Mouse (Mus musculus) liver, postnatal 0 days (tissue): ENCODE results near the gene Foxl1. TPM values are rescaled to one million over a fixed set of nuclear protein-coding genes. Genes with fewer than 3 reads are reported as not detected.

Source experiments
- ATAC-seq: fragments of 200-750 bp; cut with Nextera tagmentation; 2 replicates; pipeline ENCODE4 v1.8.0; 2017; ENCODE audit warnings: mild to moderate bottlenecking, moderate library complexity
- DNase-seq: peaks from one replicate; pipeline ENCODE4 v3.0.0-alpha.2; 2016
- H3K27ac ChIP-seq: fragments of 300-500 bp; sonication (generic); 2 replicates; pipeline ENCODE4 v1.5.1; 2014; ENCODE audit warnings: antibody characterized with exemption, moderate library complexity, mild to moderate bottlenecking, low read depth
- H3K27me3 ChIP-seq: fragments of 300-500 bp; sonication (generic); 2 replicates; pipeline ENCODE4 v1.6.1; 2014; ENCODE audit warnings: low read length, control low read depth, mixed read lengths; ENCODE audit not compliant: insufficient read depth
- H3K36me3 ChIP-seq: fragments of 300-500 bp; sonication (generic); replicated peaks from 2 replicates; pipeline ENCODE4 v1.6.1; 2014; ENCODE audit warnings: mild to moderate bottlenecking, control low read depth, low read length, moderate library complexity, mixed read lengths; ENCODE audit not compliant: insufficient read depth
- H3K4me1 ChIP-seq: fragments of 300-500 bp; sonication (generic); 2 replicates; pipeline ENCODE4 v1.6.1; 2014; ENCODE audit warnings: antibody characterized with exemption, mild to moderate bottlenecking, control low read depth; ENCODE audit not compliant: insufficient read depth
- H3K4me2 ChIP-seq: fragments of 300-500 bp; sonication (generic); 2 replicates; pipeline ENCODE4 v1.6.1; 2014; ENCODE audit warnings: low read depth, mild to moderate bottlenecking, low read length, moderate library complexity, mixed read lengths
- H3K4me3 ChIP-seq: fragments of 300-500 bp; sonication (generic); 2 replicates; pipeline ENCODE4 v1.5.1; 2014; ENCODE audit warnings: low read depth, low read length
- H3K9ac ChIP-seq: fragments of 300-500 bp; sonication (generic); replicated peaks from 2 replicates; pipeline ENCODE4 v1.6.1; 2014; ENCODE audit warnings: mild to moderate bottlenecking, moderate library complexity
- H3K9me3 ChIP-seq: fragments of 300-500 bp; sonication (generic); 2 replicates; pipeline ENCODE4 v1.6.1; 2016; ENCODE audit warnings: mild to moderate bottlenecking, control low read depth, low read length, mixed read lengths
- CTCF ChIP-seq: sonication (generic); IDR thresholded peaks from 2 replicates; pipeline ENCODE4 v1.5.1; 2016; ENCODE audit warnings: antibody characterized with exemption, low read depth
- EP300 ChIP-seq: IDR thresholded peaks from 2 replicates; pipeline ENCODE4 v1.6.1; 2016; ENCODE audit warnings: antibody characterized with exemption, low read depth, mild to moderate bottlenecking
- whole genome bisulfite sequencing: fragments of 180-500 bp; shearing (Covaris S2); extraction: QIAGEN DNeasy Blood & Tissue Kit; methylation state at CpG from one replicate; pipeline ENCODE4 v1.1.7; 2014; ENCODE audit not compliant: insufficient replicate concordance; 5-methylcytosine and 5-hydroxymethylcytosine counted together
- polyA plus RNA-seq: library from polyadenylated mRNA; unstranded; fragments of >200 nt; fragmentation: Nextera tagmentation; extraction: Ambion mirVana; gene quantifications from 2 replicates; pipeline ENCODE4 v1.2.1, GENCODE M21; 2015

The Foxl1 gene
- polyA plus RNA-seq, 1 experiment from 2014 or later, result not detected

- Histone ChIP-seq H3K9me3 (no peaks in the 10 kb centered on the region), H3K27ac (no peak overlapping the region), H3K36me3 (no peaks in the 10 kb centered on the region), H3K27me3 (no peaks in the 10 kb centered on the region), H3K4me2 (no peak overlapping the region), H3K4me1 (no peaks in the 10 kb centered on the region), H3K4me3 (no peak overlapping the region), H3K9ac (no peak overlapping the region)
- DNase-seq, result no peak
- no peak for ATAC-seq
- TF ChIP-seq EP300, result no peak
- no peak for TF ChIP-seq CTCF
- WGBS, result 55% methylated on average over 7 of the region's 7 CpGs
Measured at GRCm38 (mm10) chr8:121156990-121157491, 29.3 kb downstream of the Foxl1 start.

GRCm38 (mm10) chr8:121158812-121159211 is 31.1 kb downstream of the Foxl1 start:
- Histone ChIP-seq H3K27ac (no peak overlapping the region), H3K4me2 (no peak overlapping the region), H3K4me3 (no peak overlapping the region), H3K9ac (no peak overlapping the region), H3K27me3 (no peaks in the 10 kb centered on the region), H3K36me3 (no peaks in the 10 kb centered on the region), H3K4me1 (no peaks in the 10 kb centered on the region), H3K9me3 (no peaks in the 10 kb centered on the region)
- DNase-seq, result no peak
- 62% methylated on average over 13 of the region's 13 CpGs for WGBS
- ATAC-seq, result no peak
- no peak for TF ChIP-seq EP300
- TF ChIP-seq CTCF, result no peak

GRCm38 (mm10) chr8:121161437-121161836 is 33.7 kb downstream of the Foxl1 start:
- WGBS, result 83% methylated on average over 5 of the region's 5 CpGs
- DNase-seq (no peak), ATAC-seq (no peak)

GRCm38 (mm10) chr8:121162413-121162812 is 34.7 kb downstream of the Foxl1 start:
- TF ChIP-seq EP300 (no peak), CTCF (no peak)
- Histone ChIP-seq H3K36me3 (no peaks in the 10 kb centered on the region), H3K27ac (no peak overlapping the region), H3K9me3 (no peaks in the 10 kb centered on the region), H3K4me1 (no peaks in the 10 kb centered on the region), H3K9ac (no peak overlapping the region), H3K4me2 (no peak overlapping the region), H3K27me3 (no peaks in the 10 kb centered on the region), H3K4me3 (no peak overlapping the region)
- no peak for DNase-seq
- WGBS, result 70% methylated on average over 4 of the region's 4 CpGs
- no peak for ATAC-seq

More at GRCm38 (mm10) chr8:121161437-121161836, 33.7 kb downstream of the Foxl1 start:
- TF ChIP-seq EP300 (no peak), CTCF (no peak)
- no peaks in the 10 kb centered on the region for H3K27me3 ChIP-seq
- no peaks in the 10 kb centered on the region for H3K36me3 ChIP-seq
- H3K27ac ChIP-seq, result no peak overlapping the region
- no peak overlapping the region for H3K4me3 ChIP-seq
- H3K9me3 ChIP-seq, result no peaks in the 10 kb centered on the region
- no peaks in the 10 kb centered on the region for H3K4me1 ChIP-seq
- no peak overlapping the region for H3K9ac ChIP-seq
- H3K4me2 ChIP-seq, result no peak overlapping the region

- no peak for ATAC-seq
- no peak for DNase-seq
- H3K4me3 ChIP-seq, result no peak overlapping the region
Measured at GRCm38 (mm10) chr8:121162906-121163695, 35.4 kb downstream of the Foxl1 start.

GRCm38 (mm10) chr8:121164017-121164469 is 36.3 kb downstream of the Foxl1 start:
- ATAC-seq (peak; percentile 27; the same call in 1 of the 2 replicates), DNase-seq (peak; percentile 29)

More at GRCm38 (mm10) chr8:121162906-121163695, 35.4 kb downstream of the Foxl1 start:
- Histone ChIP-seq H3K9me3 (no peaks in the 10 kb centered on the region), H3K9ac (no peak overlapping the region), H3K4me2 (no peak overlapping the region), H3K36me3 (no peaks in the 10 kb centered on the region), H3K4me1 (no peaks in the 10 kb centered on the region), H3K27ac (no peak overlapping the region), H3K27me3 (no peaks in the 10 kb centered on the region)
- TF ChIP-seq EP300 (no peak), CTCF (no peak)
- 65% methylated on average over 11 of the region's 11 CpGs for WGBS

More at GRCm38 (mm10) chr8:121164017-121164469, 36.3 kb downstream of the Foxl1 start:
- Histone ChIP-seq H3K4me3 (no peak overlapping the region), H3K9me3 (no peaks in the 10 kb centered on the region), H3K27ac (no peak overlapping the region), H3K4me2 (no peak overlapping the region), H3K36me3 (no peaks in the 10 kb centered on the region), H3K27me3 (no peaks in the 10 kb centered on the region), H3K4me1 (no peaks in the 10 kb centered on the region), H3K9ac (no peak overlapping the region)
- TF ChIP-seq CTCF, result no peak
- TF ChIP-seq EP300, result no peak
- 42% methylated on average over 8 of the region's 8 CpGs for WGBS
